Mouse (Mus musculus) hindbrain, embryonic 10.5 days (tissue): ENCODE results near the gene Ccdc97. TPM values are rescaled to one million over a fixed set of nuclear protein-coding genes. Genes with fewer than 3 reads are reported as not detected.

ENCODE experiments used
- DNase-seq: peaks from one replicate; pipeline ENCODE4 v3.0.0-alpha.2; 2017; ENCODE audit warnings: low spot score
- H3K27ac ChIP-seq: fragments of 300-500 bp; sonication (generic); 2 replicates; pipeline ENCODE4 v1.5.1; 2016; ENCODE audit warnings: mild to moderate bottlenecking, moderate library complexity
- H3K27me3 ChIP-seq: fragments of 300-500 bp; sonication (generic); 2 replicates; pipeline ENCODE4 v1.6.1; 2016; ENCODE audit warnings: mild to moderate bottlenecking; ENCODE audit not compliant: poor library complexity, insufficient read depth, severe bottlenecking
- H3K36me3 ChIP-seq: fragments of 300-500 bp; sonication (generic); 2 replicates; pipeline ENCODE4 v1.6.1; 2016; ENCODE audit warnings: mild to moderate bottlenecking, moderate library complexity
- H3K4me1 ChIP-seq: fragments of 300-500 bp; sonication (generic); replicated peaks from 2 replicates; pipeline ENCODE4 v1.6.1; 2016; ENCODE audit warnings: mild to moderate bottlenecking
- H3K4me3 ChIP-seq: fragments of 300-500 bp; sonication (generic); 2 replicates; pipeline ENCODE4 v1.5.1; 2016; ENCODE audit warnings: mild to moderate bottlenecking, moderate library complexity
- H3K9me3 ChIP-seq: fragments of 300-500 bp; sonication (generic); 2 replicates; pipeline ENCODE4 v1.6.1; 2016; ENCODE audit warnings: mild to moderate bottlenecking, moderate library complexity
- WGBS: fragments of 180-500 bp; shearing (Covaris S2); methylation state at CpG from one replicate; pipeline ENCODE4 v1.1.7; 2016; 5-methylcytosine and 5-hydroxymethylcytosine counted together
- polyA plus RNA-seq: library from polyadenylated mRNA; unstranded; fragments of >200 nt; fragmentation: Nextera tagmentation; extraction: Ambion mirVana; gene quantifications from 2 replicates; pipeline ENCODE4 v1.2.1, GENCODE M21; 2016

Gene Ccdc97
- 32.4 and 44.0 TPM in 2 replicates for polyA plus RNA-seq

DNA sequence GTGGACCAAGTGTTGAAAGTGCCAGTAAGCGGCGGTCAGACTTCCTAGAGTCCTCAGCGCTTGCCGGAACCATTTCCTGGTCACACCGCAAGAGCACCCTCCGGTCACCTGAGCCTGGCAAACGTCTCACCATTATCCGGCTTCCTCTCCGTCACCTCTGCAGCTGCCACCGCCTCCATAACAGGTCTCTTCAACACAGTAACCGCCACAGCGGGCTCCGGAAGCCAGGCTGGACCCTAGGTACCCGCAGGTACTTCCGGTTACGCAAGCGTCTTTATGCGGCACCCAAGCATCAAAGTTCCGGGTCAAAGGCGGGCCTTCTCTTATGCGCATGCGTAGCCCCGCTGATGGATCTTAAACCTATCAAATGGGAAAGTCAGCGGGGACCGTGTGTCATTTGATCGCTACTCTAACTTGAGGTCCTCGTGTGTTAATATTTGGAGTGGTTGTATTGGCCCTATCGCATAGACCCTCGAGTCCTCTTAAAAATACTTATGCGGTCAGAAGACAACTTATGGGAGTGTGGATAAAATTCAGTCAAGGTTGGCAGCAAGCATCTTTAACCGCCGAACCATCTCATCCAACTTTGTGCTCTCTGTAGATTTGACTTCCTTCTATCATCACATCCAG, at the start of gene Ccdc97:
Gene Ccdc97 (minus strand): TSS at position 301 of the 630 bp plus-strand sequence.
- DNase-seq = peak; percentile 90
- 4% methylated on average over 32 of the region's 32 CpGs for WGBS
- Histone ChIP-seq H3K9me3 (0 out of 2 replicates have a peak, but pooled peaks cover 2% of the 10 kb centered on the region), H3K27me3 (no peaks in the 10 kb centered on the region), H3K4me3 (peak within 1 kb of the TSS; percentile 79), H3K27ac (peak within 1 kb of the TSS; percentile 90), H3K36me3 (peaks cover 73% of the 10 kb centered on the region), H3K4me1 (peaks cover 18% of the 10 kb centered on the region)

DNA sequence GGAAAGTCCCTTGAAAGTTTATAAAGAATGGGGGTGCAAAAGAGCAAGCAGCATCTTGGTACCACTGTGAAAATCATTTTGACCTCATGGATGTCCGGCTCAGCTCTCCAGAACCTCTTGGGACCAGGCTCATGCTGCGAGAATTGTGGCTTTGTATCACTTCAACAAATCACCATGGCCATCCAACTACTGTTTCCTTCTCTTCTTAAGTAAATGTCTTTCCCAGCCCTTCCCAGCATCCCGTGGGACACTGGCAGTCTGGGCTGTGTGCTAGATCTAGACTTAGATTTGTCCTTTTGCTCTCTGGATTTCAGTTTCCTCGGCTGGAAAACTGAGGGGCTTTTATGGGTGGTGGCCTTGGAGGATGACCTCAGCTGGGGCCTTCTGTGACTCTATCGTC, 49.3 kb upstream of the Ccdc97 start:
- Histone ChIP-seq H3K9me3 (no peaks in the 10 kb centered on the region), H3K36me3 (peaks cover 26% of the 10 kb centered on the region), H3K4me3 (no peak overlapping the region), H3K27me3 (no peaks in the 10 kb centered on the region), H3K4me1 (peaks cover 8% of the 10 kb centered on the region; the same call in 1 of the 2 replicates), H3K27ac (no peak overlapping the region)
- WGBS = 89% methylated on average over 5 of the region's 5 CpGs
- no peak for DNase-seq

DNA sequence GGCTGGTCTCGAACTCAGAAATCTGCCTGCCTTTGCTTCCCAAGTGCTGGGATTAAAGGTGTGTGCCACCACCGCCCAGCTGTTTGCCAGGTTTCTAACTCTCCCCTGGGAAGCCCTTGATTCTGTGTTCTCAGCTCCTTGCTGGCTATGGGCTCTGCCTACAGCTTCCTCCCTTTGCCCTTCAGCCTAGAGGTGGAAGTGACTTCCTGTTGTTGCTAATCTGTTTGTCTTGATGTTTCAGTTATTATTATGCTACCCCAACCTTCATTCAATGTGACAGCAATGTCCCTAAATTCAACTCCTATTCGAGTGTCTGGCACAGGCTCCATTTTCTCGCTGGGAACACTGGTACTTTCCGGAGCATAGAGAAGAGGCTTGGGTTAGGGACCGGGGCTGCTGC, 47.2 kb upstream of the Ccdc97 start:
- peaks cover 22% of the 10 kb centered on the region for H3K36me3 ChIP-seq

DNA sequence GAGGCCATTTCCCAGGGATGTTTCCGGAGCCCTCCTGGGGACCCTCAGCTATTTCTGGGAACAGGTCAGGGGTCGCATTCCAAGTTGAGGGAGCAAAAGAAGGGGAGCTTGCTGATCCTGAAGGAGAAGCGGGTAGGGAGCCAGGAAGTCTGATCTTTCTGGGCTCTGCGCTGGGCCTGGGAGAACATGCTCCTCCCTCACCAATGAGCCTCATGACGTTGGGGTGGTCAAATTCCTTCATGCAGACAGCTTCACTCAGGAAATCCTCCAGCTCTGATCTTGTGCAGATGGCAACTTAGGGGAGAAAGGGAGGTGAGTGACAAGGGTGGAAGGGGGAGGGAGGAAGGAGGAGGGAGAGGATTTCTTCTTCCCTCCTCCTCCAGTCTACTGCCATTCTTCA, 45.3 kb upstream of the Ccdc97 start:
- Histone ChIP-seq H3K27ac (peak overlapping the region; percentile 56), H3K27me3 (no peaks in the 10 kb centered on the region), H3K4me3 (no peak overlapping the region), H3K4me1 (peaks cover 8% of the 10 kb centered on the region; the same call in 1 of the 2 replicates), H3K36me3 (peaks cover 29% of the 10 kb centered on the region), H3K9me3 (no peaks in the 10 kb centered on the region)
- WGBS = 61% methylated on average over 5 of the region's 5 CpGs
- DNase-seq = peak; percentile 12

More for the DNA sequence above, 47.2 kb upstream of the Ccdc97 start:
- Histone ChIP-seq H3K4me3 (no peak overlapping the region), H3K9me3 (no peaks in the 10 kb centered on the region), H3K27ac (no peak overlapping the region), H3K27me3 (no peaks in the 10 kb centered on the region), H3K4me1 (peaks cover 8% of the 10 kb centered on the region; the same call in 1 of the 2 replicates)
- 88% methylated on average over 6 of the region's 6 CpGs for WGBS
- DNase-seq = no peak

DNA sequence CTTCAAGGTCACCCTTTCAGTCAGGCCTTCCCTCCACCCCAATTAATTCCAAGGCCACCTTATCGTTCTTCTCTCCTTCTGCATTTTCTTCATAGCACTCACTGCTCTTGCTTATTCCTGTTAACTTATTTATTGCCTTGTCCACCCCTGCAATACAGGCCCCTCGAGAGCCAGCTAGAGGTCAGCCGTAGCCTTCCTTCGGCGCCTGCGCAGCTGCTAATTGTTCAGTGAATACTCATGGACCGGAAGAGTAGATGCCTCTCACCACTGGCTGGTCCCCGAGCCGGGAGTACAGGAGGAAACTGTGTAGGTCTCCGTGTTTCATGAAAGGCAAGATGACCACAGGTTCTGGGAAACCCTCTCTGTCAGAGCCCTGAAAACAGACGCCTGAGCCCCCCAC, 44.8 kb upstream of the Ccdc97 start:
- peaks cover 29% of the 10 kb centered on the region for H3K36me3 ChIP-seq
- no peak for DNase-seq
- H3K27me3 ChIP-seq = no peaks in the 10 kb centered on the region
- peaks cover 8% of the 10 kb centered on the region; the same call in 1 of the 2 replicates for H3K4me1 ChIP-seq
- H3K4me3 ChIP-seq = no peak overlapping the region
- 80% methylated on average over 11 of the region's 11 CpGs for WGBS
- H3K9me3 ChIP-seq = no peaks in the 10 kb centered on the region
- peak overlapping the region; percentile 56 for H3K27ac ChIP-seq

DNA sequence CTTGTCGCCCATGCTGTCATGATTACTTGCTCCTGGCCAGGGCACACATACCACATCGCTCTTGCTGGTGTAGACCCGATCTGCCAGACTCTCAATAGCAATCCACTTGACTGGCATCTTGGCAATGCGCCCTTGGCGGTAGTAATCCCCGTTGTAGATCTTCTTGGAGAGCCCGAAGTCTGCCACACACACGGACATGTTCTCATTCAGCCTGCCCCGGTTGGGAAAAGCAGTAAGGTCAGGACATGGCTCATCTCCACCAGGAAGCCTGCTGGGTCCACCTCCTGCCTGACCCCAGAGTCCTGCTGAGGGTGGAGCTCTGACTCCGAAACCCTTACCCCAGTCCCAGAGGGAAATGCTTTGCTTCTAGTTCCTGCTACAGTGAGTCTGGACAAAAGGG, 42.5 kb upstream of the Ccdc97 start:
- H3K36me3 ChIP-seq = peaks cover 19% of the 10 kb centered on the region
- WGBS = 85% methylated on average over 10 of the region's 10 CpGs

DNA sequence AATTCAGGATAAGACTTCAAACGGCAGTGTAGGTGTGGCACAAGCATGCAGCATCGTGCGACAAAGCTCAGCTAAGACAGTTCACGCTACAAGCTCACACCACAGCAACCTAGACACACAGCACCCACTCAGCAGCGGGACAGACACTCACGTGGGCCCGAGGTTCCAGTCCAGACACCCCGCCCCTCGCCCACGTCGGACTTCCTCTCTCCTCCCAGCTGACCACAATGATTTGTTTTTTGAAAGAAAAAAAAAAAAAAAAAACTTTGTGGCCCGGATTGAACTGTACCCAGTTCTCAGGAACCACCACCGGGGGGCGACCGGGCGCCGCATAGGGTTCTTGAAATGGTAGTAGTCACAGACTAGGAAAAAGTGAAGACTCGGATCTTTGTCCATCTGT, 37.1 kb upstream of the Ccdc97 start:
- Histone ChIP-seq H3K27me3 (no peaks in the 10 kb centered on the region), H3K4me3 (peak overlapping the region; percentile 98), H3K9me3 (0 out of 2 replicates have a peak, but pooled peaks cover 3% of the 10 kb centered on the region), H3K4me1 (peaks cover 21% of the 10 kb centered on the region), H3K36me3 (peaks cover 22% of the 10 kb centered on the region), H3K27ac (peak overlapping the region; percentile 99)
- WGBS = 1% methylated on average over 18 of the region's 18 CpGs
- DNase-seq = peak; percentile 89

More for the DNA sequence above, 42.5 kb upstream of the Ccdc97 start:
- no peak overlapping the region for H3K4me3 ChIP-seq
- no peaks in the 10 kb centered on the region for H3K27me3 ChIP-seq
- H3K27ac ChIP-seq = no peak overlapping the region
- peaks cover 8% of the 10 kb centered on the region; the same call in 1 of the 2 replicates for H3K4me1 ChIP-seq
- H3K9me3 ChIP-seq = no peaks in the 10 kb centered on the region
- no peak for DNase-seq

DNA sequence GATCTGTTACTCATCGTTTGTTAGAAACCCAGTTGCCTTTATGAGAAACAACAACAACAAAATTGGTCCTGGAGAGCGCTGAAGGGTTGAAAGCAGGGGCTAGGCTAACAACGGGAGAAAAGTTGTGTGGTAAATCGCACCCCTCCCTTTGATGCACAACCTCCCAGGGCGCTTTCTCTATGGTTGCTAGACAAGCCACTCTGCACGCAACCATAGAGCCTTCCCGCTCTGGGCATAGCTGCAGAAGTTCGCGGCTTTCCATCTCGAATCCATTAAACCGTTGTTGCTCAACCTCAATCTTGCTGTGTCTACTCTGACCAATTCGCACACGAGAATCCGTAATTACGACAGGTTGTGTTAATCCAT, 36.6 kb upstream of the Ccdc97 start:
- WGBS = under 1% methylated on average over 15 of the region's 15 CpGs
- H3K27me3 ChIP-seq = no peaks in the 10 kb centered on the region
- peaks cover 24% of the 10 kb centered on the region for H3K36me3 ChIP-seq
- DNase-seq = peak; percentile 77
- peak overlapping the region; percentile 98 for H3K4me3 ChIP-seq
- peaks cover 21% of the 10 kb centered on the region for H3K4me1 ChIP-seq
- peak overlapping the region; percentile 99 for H3K27ac ChIP-seq
- H3K9me3 ChIP-seq = 0 out of 2 replicates have a peak, but pooled peaks cover 3% of the 10 kb centered on the region

DNA sequence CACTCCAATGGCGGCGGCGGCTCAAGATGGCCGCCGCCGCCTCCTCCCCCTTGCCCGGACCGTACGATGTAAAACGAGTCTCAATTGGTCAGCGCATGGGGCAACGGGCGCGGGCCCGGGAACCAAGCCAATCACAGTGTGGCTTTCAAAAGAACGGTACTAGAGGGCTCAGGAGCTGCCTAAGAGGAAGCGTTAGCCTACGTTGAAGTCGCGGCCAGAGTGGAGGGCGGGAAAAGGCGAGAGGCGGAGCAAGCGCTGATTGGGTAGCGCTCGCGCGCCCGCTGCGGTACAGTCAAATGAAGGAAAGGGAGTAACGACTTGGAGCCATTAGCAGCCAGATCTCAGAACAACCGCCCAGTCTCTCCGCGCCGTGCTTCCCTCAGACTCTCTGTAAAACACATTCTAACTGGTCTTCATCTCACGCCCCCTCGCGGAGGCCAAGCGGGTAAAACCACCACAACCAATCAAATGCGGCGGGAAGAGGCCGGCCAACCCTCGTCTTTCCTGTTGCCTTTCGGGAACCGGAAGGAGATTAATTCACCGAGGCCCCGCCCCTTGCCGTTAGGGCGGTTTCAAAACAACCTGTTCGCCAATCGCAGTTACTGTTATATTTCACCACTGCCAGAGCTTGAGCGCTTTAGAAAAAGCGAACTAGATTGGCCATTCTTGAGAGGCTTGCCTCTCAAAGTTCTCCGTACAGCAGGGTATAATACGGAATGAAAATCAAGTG, 36.0 kb upstream of the Ccdc97 start, which contains the start of gene Hnrnpul1:
Gene Hnrnpul1 (minus strand): TSS at position 20 of the 730 bp plus-strand sequence.
- under 1% methylated on average over 55 of the region's 55 CpGs for WGBS
- H3K4me1 ChIP-seq = peaks cover 21% of the 10 kb centered on the region
- H3K27me3 ChIP-seq = no peaks in the 10 kb centered on the region

DNA sequence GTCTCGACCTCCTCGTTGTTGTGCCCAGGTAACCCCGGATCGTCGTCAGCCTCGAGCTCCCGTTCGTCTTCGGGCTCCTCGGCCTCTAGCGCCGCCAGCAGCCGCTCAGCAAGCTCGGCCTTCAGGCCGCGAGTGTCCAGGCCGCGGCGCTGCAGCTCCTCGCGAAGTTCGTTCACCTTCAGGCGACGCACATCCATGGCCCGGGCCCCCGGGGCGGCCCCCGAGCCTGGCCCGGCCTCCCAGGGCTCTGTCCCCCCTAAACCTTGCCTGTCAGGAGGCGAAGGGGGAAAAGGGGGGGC, 35.5 kb upstream of the Ccdc97 start:
- 0% methylated on average over 30 of the region's 30 CpGs for WGBS

More for the DNA sequence above, 36.0 kb upstream of the Ccdc97 start, which contains the start of gene Hnrnpul1:
- Histone ChIP-seq H3K27ac (peak within 1 kb of the TSS; percentile 99), H3K4me3 (peak within 1 kb of the TSS; percentile 98), H3K36me3 (peaks cover 27% of the 10 kb centered on the region), H3K9me3 (0 out of 2 replicates have a peak, but pooled peaks cover 3% of the 10 kb centered on the region)
- peak; percentile 98 for DNase-seq

DNA sequence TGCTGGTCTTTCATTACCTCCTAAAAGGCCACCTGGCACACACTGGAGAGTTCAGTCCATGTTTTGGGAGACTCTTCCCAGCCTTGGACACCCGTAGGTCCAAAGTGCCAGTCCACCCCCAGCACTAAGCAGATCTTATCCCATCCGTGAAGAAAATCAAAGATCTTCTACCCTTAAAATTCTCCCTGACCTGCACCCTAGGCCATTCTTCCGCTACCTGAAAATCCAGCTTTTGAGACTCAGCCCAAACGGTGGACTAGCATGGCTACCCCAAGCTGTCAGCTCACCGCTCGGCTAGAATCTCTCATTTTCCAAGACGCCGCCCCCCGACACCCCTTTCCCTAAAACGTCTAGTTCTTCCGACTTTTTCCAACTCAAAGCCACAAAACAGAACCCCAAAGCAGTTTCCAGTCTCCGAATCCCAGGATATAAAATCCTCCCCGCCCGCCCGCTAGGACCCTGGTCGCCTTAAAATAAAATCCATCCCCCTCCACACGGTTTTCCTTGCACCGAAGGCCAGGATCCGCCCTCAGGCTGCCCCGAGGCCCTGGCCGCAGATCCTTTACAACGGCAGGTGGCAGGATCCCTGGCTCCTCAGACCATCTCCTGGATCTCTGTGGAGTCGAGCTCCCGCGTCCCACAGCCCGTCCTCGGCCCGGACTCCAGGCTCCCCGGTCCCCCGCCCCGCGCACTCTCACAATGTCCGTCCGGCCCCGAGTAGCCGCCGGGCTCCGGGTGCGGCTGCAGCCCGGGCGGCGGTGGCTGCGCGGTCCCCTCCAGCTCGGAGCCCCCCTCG, 35.0 kb upstream of the Ccdc97 start:
- peaks cover 38% of the 10 kb centered on the region for H3K36me3 ChIP-seq
- 1% methylated on average over 46 of the region's 46 CpGs for WGBS

More for the DNA sequence above, 35.5 kb upstream of the Ccdc97 start:
- Histone ChIP-seq H3K27ac (peak overlapping the region; percentile 99), H3K27me3 (no peaks in the 10 kb centered on the region), H3K36me3 (peaks cover 32% of the 10 kb centered on the region), H3K9me3 (0 out of 2 replicates have a peak, but pooled peaks cover 3% of the 10 kb centered on the region), H3K4me1 (peaks cover 21% of the 10 kb centered on the region), H3K4me3 (peak overlapping the region; percentile 98)
- DNase-seq = no peak

DNA sequence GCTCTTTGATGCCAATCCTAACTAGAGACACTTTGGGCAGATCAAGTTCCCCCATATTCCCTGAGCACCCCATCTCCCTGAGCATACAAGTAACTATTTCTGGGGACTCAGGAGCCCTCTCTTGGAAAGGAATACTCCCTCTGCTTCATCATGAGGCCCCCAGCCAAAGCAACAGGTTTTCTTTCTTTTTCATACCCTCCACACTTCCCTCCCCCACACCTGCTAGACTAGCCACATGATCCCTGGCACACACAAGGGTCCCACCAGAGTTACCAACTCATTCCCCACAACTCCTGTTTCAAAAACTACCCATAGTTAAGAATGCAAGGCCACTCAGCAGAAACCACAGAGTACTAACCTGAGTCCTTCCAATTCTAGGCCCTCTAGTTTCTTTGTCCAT, 34.2 kb upstream of the Ccdc97 start:
- H3K4me3 ChIP-seq = peak overlapping the region; percentile 98
- 0 out of 2 replicates have a peak, but pooled peaks cover 3% of the 10 kb centered on the region for H3K9me3 ChIP-seq
- peak overlapping the region; percentile 99 for H3K27ac ChIP-seq
- H3K4me1 ChIP-seq = peaks cover 21% of the 10 kb centered on the region
- no peaks in the 10 kb centered on the region for H3K27me3 ChIP-seq
- DNase-seq = no peak
- H3K36me3 ChIP-seq = peaks cover 46% of the 10 kb centered on the region

More for the DNA sequence above, 35.0 kb upstream of the Ccdc97 start:
- Histone ChIP-seq H3K27ac (peak overlapping the region; percentile 99), H3K9me3 (0 out of 2 replicates have a peak, but pooled peaks cover 3% of the 10 kb centered on the region), H3K27me3 (no peaks in the 10 kb centered on the region), H3K4me1 (peaks cover 21% of the 10 kb centered on the region), H3K4me3 (peak overlapping the region; percentile 98)
- DNase-seq = no peak
